Mouse (Mus musculus) megakaryocyte, adult 5-6 weeks (primary cell): ENCODE data around the gene Zfp804b. TPM values are rescaled to one million over a fixed set of nuclear protein-coding genes. Genes with fewer than 3 reads are reported as not detected.

Source experiments
- total RNA-seq, 2 experiments: library from RNA; stranded (forward) in 1 of 2; stranded (reverse) in 1 of 2; fragments of 153-499, 151-499 nt in 1 of 2; fragments of 221-1000, 200-1000 nt in 1 of 2; gene quantifications; 2 replicates each; pipeline versions ENCODE4 v1.2.3 to v1.2.4; 2015 to 2017

Gene Zfp804b
- total RNA-seq, 2 experiments from 2014 or later: not detected

Other genes starting within 250 kb of the Zfp804b start
- gene Tex47, start 40.6 kb downstream of the Zfp804b start, total RNA-seq (2015): not detected in 2 replicates
- gene Tex47, start 40.6 kb downstream of the Zfp804b start, total RNA-seq (2017): not detected in 2 replicates